Mouse (Mus musculus) limb, embryonic 13.5 days (tissue): ENCODE results near the gene Ush1g. TPM values are rescaled to one million over a fixed set of nuclear protein-coding genes. Genes with fewer than 3 reads are reported as not detected.
A peak's percentile ranks its signal among the peaks of the same experiment; 100 is the strongest.

ENCODE experiments used
- ATAC-seq: fragments of 200-750 bp; cut with Nextera tagmentation; 2 replicates; pipeline ENCODE4 v1.8.0; 2017; ENCODE audit warnings: low read depth, moderate number of reproducible peaks, moderate TSS enrichment; ENCODE audit not compliant: low FRiP score
- H3K27ac ChIP-seq: fragments of 300-500 bp; sonication (generic); 2 replicates; pipeline ENCODE4 v1.5.1; 2015; ENCODE audit warnings: inconsistent platforms, mild to moderate bottlenecking, moderate library complexity
- H3K27me3 ChIP-seq: fragments of 300-500 bp; sonication (generic); 2 replicates; pipeline ENCODE4 v1.6.1; 2015; ENCODE audit warnings: mild to moderate bottlenecking, inconsistent platforms
- H3K36me3 ChIP-seq: fragments of 300-500 bp; sonication (generic); 2 replicates; pipeline ENCODE4 v1.6.1; 2015; ENCODE audit warnings: inconsistent platforms, mild to moderate bottlenecking, moderate library complexity
- H3K4me1 ChIP-seq: fragments of 300-500 bp; sonication (generic); 2 replicates; pipeline ENCODE4 v1.6.1; 2015; ENCODE audit warnings: inconsistent platforms
- H3K4me2 ChIP-seq: fragments of 300-500 bp; sonication (generic); replicated peaks from 2 replicates; pipeline ENCODE4 v1.6.1; 2015; ENCODE audit warnings: inconsistent platforms, mild to moderate bottlenecking, moderate library complexity
- H3K4me3 ChIP-seq: fragments of 300-500 bp; sonication (generic); 2 replicates; pipeline ENCODE4 v1.5.1; 2015; ENCODE audit warnings: moderate library complexity, mild to moderate bottlenecking, inconsistent platforms
- H3K9ac ChIP-seq: fragments of 300-500 bp; sonication (generic); 2 replicates; pipeline ENCODE4 v1.6.1; 2015; ENCODE audit warnings: mild to moderate bottlenecking, inconsistent platforms
- H3K9me3 ChIP-seq: fragments of 300-500 bp; sonication (generic); 2 replicates; pipeline ENCODE4 v1.6.1; 2016; ENCODE audit warnings: inconsistent platforms
- WGBS: fragments of 180-500 bp; shearing (Covaris S2); methylation state at CpG from one replicate; pipeline ENCODE4 v1.1.7; 2015; 5-methylcytosine and 5-hydroxymethylcytosine counted together
- polyA plus RNA-seq: library from polyadenylated mRNA; unstranded; fragments of >200 nt; fragmentation: Nextera tagmentation; extraction: Ambion mirVana; gene quantifications from 2 replicates; pipeline ENCODE4 v1.2.1, GENCODE M21; 2015

Ush1g gene
- not detected in 2 replicates for polyA plus RNA-seq

- no peak within 1 kb of the TSS for H3K27ac ChIP-seq
- H3K9me3 ChIP-seq, result no peaks in the 10 kb centered on the region
- WGBS, result 2% methylated on average over 35 of the region's 35 CpGs
- H3K4me3 ChIP-seq, result peak within 1 kb of the TSS; percentile 24
- ATAC-seq, result peak; percentile 26; the same call in 1 of the 2 replicates
- H3K27me3 ChIP-seq, result peaks cover 98% of the 10 kb centered on the region
- 0 out of 2 replicates have a peak, but pooled peaks cover 10% of the 10 kb centered on the region for H3K4me1 ChIP-seq
- H3K9ac ChIP-seq, result no peak within 1 kb of the TSS; the same call in 1 of the 2 replicates
- no peaks in the 10 kb centered on the region for H3K36me3 ChIP-seq
- H3K4me2 ChIP-seq, result peak within 1 kb of the TSS; percentile 23
Observed at GRCm38 (mm10) chr11:115321906-115322693, at the start of gene Ush1g. Ush1g (minus strand) TSS chr11:115322041.

- H3K9me3 ChIP-seq, result no peaks in the 10 kb centered on the region
- no peak overlapping the region for H3K4me2 ChIP-seq
- H3K4me1 ChIP-seq, result peaks cover 19% of the 10 kb centered on the region
- H3K4me3 ChIP-seq, result no peak overlapping the region
- peaks cover 98% of the 10 kb centered on the region for H3K27me3 ChIP-seq
- no peak for ATAC-seq
- WGBS, result 59% methylated on average over 8 of the region's 8 CpGs
- H3K36me3 ChIP-seq, result no peaks in the 10 kb centered on the region
- H3K27ac ChIP-seq, result no peak overlapping the region
- H3K9ac ChIP-seq, result no peak overlapping the region
Observed at GRCm38 (mm10) chr11:115371354-115371753, 49.5 kb upstream of the Ush1g start.

GRCm38 (mm10) chr11:115370368-115370767 is 48.5 kb upstream of the Ush1g start:
- peaks cover 19% of the 10 kb centered on the region for H3K4me1 ChIP-seq
- no peak overlapping the region for H3K9ac ChIP-seq
- WGBS, result 49% methylated on average over 7 of the region's 7 CpGs
- H3K27me3 ChIP-seq, result peaks cover 98% of the 10 kb centered on the region
- H3K9me3 ChIP-seq, result no peaks in the 10 kb centered on the region
- H3K27ac ChIP-seq, result no peak overlapping the region
- ATAC-seq, result no peak
- H3K36me3 ChIP-seq, result no peaks in the 10 kb centered on the region
- no peak overlapping the region for H3K4me3 ChIP-seq
- H3K4me2 ChIP-seq, result no peak overlapping the region

DNA sequence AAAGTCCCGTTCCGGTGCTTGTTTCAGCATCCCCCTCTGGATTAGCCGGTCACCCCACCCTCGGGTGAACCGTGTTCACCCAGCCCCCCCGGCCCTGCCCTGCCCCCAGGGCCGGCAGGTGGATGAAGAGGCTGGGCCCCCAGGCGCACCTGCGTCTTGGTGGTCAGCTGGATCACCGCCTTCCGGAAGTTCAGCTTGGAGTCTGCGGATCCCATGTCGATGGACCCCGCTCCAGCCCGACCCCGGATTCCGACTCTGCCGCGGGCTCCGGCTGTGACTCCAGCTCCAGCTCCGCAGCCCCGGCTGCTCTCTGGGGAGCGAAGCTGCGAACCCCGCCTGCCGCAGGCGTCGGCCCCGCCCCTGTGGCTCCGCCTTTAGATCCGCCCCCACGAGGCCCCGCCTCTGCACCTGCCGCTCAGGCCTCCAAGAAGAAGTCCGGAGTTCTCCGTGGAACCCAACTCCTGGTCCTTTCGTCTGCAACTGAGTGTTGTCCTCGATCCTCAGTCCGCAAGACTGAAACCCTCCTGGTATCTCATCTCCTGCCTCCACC is 45.6 kb upstream of the Ush1g start, which contains the start of gene Hid1:
Gene Hid1 (minus strand): TSS at position 362 of the 550 bp plus-strand sequence.
- H3K9ac ChIP-seq, result peak within 1 kb of the TSS; percentile 58
- under 1% methylated on average over 38 of the region's 39 CpGs for WGBS
- peaks cover 11% of the 10 kb centered on the region for H3K4me1 ChIP-seq
- peak within 1 kb of the TSS; percentile 80 for H3K4me2 ChIP-seq
- peak within 1 kb of the TSS; percentile 46 for H3K4me3 ChIP-seq
- H3K9me3 ChIP-seq, result no peaks in the 10 kb centered on the region
- H3K36me3 ChIP-seq, result no peaks in the 10 kb centered on the region
- peaks cover 87% of the 10 kb centered on the region for H3K27me3 ChIP-seq
- no peak within 1 kb of the TSS for H3K27ac ChIP-seq
- ATAC-seq, result no peak

GRCm38 (mm10) chr11:115366706-115367394 is 45.0 kb upstream of the Ush1g start:
- Histone ChIP-seq H3K27ac (no peak overlapping the region), H3K4me3 (peak overlapping the region; percentile 46), H3K9ac (peak overlapping the region; percentile 58), H3K4me2 (peak overlapping the region; percentile 80), H3K27me3 (peaks cover 81% of the 10 kb centered on the region), H3K9me3 (no peaks in the 10 kb centered on the region), H3K36me3 (no peaks in the 10 kb centered on the region), H3K4me1 (peaks cover 11% of the 10 kb centered on the region)
- ATAC-seq, result no peak
- WGBS, result 2% methylated on average over 26 of the region's 28 CpGs

DNA sequence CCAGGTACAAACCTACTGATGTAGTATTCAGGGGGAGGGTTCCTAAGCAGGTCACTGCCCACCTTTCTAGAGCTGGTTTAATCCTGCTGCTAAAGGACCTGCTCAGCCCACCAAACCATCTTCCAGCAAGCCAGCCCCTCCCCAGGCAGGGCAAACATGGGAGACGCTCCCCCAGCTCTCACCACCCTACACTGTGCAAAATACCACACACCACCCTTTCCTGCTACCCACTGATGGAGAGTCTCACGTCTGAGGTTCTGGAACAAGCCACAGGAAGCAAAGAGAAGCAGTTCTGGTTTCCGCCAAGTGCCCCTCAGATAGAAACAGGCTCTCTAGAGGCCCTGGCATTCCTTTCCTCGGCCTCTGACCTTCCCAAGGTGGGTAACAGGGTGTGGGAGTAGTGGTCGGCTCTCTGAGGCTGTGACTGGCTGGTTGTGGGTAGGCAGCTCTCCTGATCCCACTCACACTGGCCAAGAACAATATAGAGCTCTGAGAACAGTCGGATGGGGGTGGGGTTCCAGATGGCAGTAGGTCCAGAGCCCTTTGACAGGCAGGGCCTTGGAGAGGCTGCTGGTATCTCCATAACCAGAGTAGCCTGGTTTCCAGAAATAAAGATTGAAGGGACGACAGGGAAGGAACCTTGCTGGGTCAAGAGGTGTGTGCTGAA is 44.3 kb upstream of the Ush1g start:
- peaks cover 11% of the 10 kb centered on the region for H3K4me1 ChIP-seq
- no peak overlapping the region for H3K4me2 ChIP-seq
- H3K36me3 ChIP-seq, result no peaks in the 10 kb centered on the region
- 32% methylated on average over 7 of the region's 7 CpGs for WGBS
- 0 out of 2 replicates have a peak overlapping the region, but pooled peaks have one; percentile 46 for H3K4me3 ChIP-seq
- no peak overlapping the region for H3K9ac ChIP-seq
- no peak overlapping the region for H3K27ac ChIP-seq
- no peak for ATAC-seq
- no peaks in the 10 kb centered on the region for H3K9me3 ChIP-seq
- peaks cover 78% of the 10 kb centered on the region for H3K27me3 ChIP-seq

GRCm38 (mm10) chr11:115364136-115364535 is 42.3 kb upstream of the Ush1g start:
- ATAC-seq, result no peak
- no peak overlapping the region for H3K27ac ChIP-seq
- 80% methylated on average over 3 of the region's 3 CpGs for WGBS
- no peaks in the 10 kb centered on the region for H3K9me3 ChIP-seq
- no peaks in the 10 kb centered on the region for H3K36me3 ChIP-seq
- no peak overlapping the region for H3K4me3 ChIP-seq
- peaks cover 58% of the 10 kb centered on the region for H3K27me3 ChIP-seq
- peaks cover 14% of the 10 kb centered on the region for H3K4me1 ChIP-seq
- no peak overlapping the region; the same call in 1 of the 2 replicates for H3K9ac ChIP-seq
- H3K4me2 ChIP-seq, result no peak overlapping the region

DNA sequence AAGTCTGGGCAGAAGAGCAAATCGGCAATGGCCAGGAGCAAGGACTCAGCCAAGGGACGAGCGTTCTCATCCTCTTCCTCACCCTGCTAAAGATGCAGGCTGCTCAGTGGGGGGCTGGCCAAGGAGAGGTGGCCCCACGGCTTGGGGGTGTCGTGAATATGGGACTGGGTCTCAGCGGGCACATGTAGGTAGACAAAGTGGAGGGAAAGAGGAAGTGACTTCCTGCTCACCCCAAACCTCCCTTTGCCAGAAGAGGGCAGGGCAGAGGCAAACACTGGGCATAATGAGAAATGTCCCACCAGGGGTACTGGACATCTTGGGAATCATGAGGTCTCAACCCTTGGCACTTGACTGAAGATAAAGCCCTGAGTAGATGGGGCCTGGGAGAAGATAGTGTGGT is 37.9 kb upstream of the Ush1g start:
- no peak overlapping the region for H3K9ac ChIP-seq
- no peaks in the 10 kb centered on the region for H3K36me3 ChIP-seq
- peaks cover 9% of the 10 kb centered on the region for H3K4me1 ChIP-seq
- WGBS, result 71% methylated on average over 6 of the region's 6 CpGs
- no peak overlapping the region for H3K27ac ChIP-seq
- H3K4me2 ChIP-seq, result no peak overlapping the region
- H3K4me3 ChIP-seq, result no peak overlapping the region
- H3K27me3 ChIP-seq, result peaks cover 46% of the 10 kb centered on the region
- H3K9me3 ChIP-seq, result no peaks in the 10 kb centered on the region
- ATAC-seq, result no peak

- ATAC-seq, result no peak
- peaks cover 9% of the 10 kb centered on the region for H3K4me1 ChIP-seq
- no peak overlapping the region for H3K4me2 ChIP-seq
- no peak overlapping the region for H3K27ac ChIP-seq
- no peaks in the 10 kb centered on the region for H3K9me3 ChIP-seq
- WGBS, result 78% methylated on average over 3 of the region's 3 CpGs
- H3K4me3 ChIP-seq, result no peak overlapping the region
- peaks cover 46% of the 10 kb centered on the region for H3K27me3 ChIP-seq
- H3K9ac ChIP-seq, result no peak overlapping the region
- H3K36me3 ChIP-seq, result no peaks in the 10 kb centered on the region
Observed at GRCm38 (mm10) chr11:115359293-115359692, 37.5 kb upstream of the Ush1g start.

GRCm38 (mm10) chr11:115358468-115358867 is 36.6 kb upstream of the Ush1g start:
- 17% methylated on average over 5 of the region's 5 CpGs for WGBS
- no peaks in the 10 kb centered on the region for H3K36me3 ChIP-seq

GRCm38 (mm10) chr11:115354183-115354582 is 32.3 kb upstream of the Ush1g start:
- 0 out of 2 replicates have a peak, but pooled peaks have one; percentile 30 for ATAC-seq
- Histone ChIP-seq H3K9ac (no peak overlapping the region), H3K27ac (no peak overlapping the region), H3K27me3 (peaks cover 52% of the 10 kb centered on the region), H3K9me3 (no peaks in the 10 kb centered on the region), H3K4me2 (no peak overlapping the region), H3K4me3 (no peak overlapping the region), H3K36me3 (no peaks in the 10 kb centered on the region), H3K4me1 (peaks cover 8% of the 10 kb centered on the region)
- WGBS, result 5% methylated on average over 8 of the region's 8 CpGs

More at GRCm38 (mm10) chr11:115358468-115358867, 36.6 kb upstream of the Ush1g start:
- Histone ChIP-seq H3K27ac (no peak overlapping the region; the same call in 1 of the 2 replicates), H3K9me3 (no peaks in the 10 kb centered on the region), H3K4me1 (peaks cover 9% of the 10 kb centered on the region), H3K9ac (no peak overlapping the region), H3K4me3 (no peak overlapping the region), H3K4me2 (no peak overlapping the region), H3K27me3 (peaks cover 39% of the 10 kb centered on the region)
- ATAC-seq, result no peak
